Mouse (Mus musculus) left cerebral cortex, adult 2 months (tissue): ENCODE measurements around the gene Cers6. TPM values are rescaled to one million over a fixed set of nuclear protein-coding genes. Genes with fewer than 3 reads are reported as not detected.
A peak's percentile ranks its signal among the peaks of the same experiment; 100 is the strongest.

Source experiments
- DNase-seq, 2 experiments: peaks; one replicate each; pipeline ENCODE4 v3.0.0; 2021 to 2022; ENCODE audit warnings: low spot score in 2 of 2, mixed read lengths in 1 of 2; ENCODE audit errors: extremely low spot score in 1 of 2
- H3K27ac ChIP-seq: fragments of 200-600 bp; 2 replicates; pipeline ENCODE4 v1.8.1; 2022
- H3K4me3 ChIP-seq: fragments of 200-600 bp; 2 replicates; pipeline ENCODE4 v1.8.1; 2022
- CTCF ChIP-seq: fragments of 200-600 bp; IDR thresholded peaks from 2 replicates; pipeline ENCODE4 v1.8.1; 2022; ENCODE audit warnings: antibody characterized with exemption, mild to moderate bottlenecking, moderate library complexity
- intact Hi-C: fragments of 180-260 bp; cut with DNase I; formaldehyde crosslinking; loops from one replicate; pipeline ENCODE4 v1.15.1; 2025
- total RNA-seq, 2 experiments: library from RNA; stranded (reverse); gene quantifications; 2 replicates each; pipeline ENCODE4 v1.2.3; 2021

Gene Cers6
- total RNA-seq, 2 experiments from 2014 or later = 69.3 to 82.7 TPM

DNA sequence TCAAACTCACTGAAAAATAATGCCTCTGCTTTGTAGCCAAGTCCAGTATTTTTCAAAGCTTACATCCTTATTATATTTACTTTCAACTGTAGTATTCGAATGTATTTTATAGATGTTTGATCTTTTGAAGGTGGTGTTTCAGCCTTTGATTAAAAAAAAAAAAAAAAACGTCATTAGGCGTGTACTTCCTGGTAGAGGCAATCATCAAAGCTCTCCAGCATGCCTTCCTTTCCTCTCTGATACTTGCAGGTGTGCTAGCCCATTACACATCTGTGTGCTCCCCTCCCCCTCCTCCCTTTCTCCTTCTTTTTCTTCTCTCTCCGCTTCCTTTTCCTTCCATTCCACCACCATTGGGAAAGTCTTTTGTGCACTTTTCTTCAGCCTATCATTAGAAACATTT, 71.0 kb downstream of the Cers6 start:
- no peak overlapping the region for H3K4me3 ChIP-seq
- H3K27ac ChIP-seq = no peak overlapping the region
- intact Hi-C loops = no loop called here
- no peak for DNase-seq
- no peak for TF ChIP-seq CTCF

DNA sequence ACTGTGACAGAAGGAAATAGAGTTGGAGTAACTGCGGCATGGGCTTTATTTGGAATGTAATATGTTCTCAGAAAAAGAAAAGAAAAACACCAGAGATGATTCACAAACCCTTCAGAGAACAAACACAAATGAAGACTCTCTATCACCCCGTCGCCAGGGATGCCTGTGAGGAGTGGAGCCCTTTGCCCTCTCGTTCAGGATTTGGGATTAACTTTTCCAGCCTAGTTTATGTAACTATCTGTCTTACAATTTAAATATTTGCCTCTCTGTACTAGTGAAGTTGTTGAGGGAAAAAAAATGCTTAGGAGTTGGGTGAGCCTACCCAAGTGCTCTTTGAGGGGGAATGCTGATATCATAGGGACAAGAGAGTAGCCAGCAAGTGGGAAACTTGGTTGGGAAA, 71.4 kb downstream of the Cers6 start:
- Histone ChIP-seq H3K27ac (no peak overlapping the region), H3K4me3 (no peak overlapping the region)
- DNase-seq = no peak
- intact Hi-C loops = no loop called here
- TF ChIP-seq CTCF = no peak

DNA sequence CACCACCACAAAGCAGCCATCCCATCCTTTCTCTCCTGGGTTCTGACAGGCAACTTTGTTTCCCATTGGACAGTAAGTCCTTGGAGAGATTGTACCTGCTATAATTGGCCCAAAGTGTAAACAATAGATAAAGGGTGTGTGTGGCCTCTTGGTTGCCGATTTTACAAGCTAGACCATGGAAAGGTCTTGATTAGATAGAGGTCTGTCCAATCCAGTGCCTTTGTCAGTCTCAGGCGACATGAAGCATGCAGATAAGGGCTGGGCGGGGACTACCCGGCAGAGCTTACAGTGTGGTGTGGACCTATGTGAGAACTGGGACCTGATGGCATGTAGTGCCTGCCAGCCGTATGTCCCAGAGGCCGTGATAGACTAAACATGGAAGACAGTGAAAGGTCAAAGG, 73.4 kb downstream of the Cers6 start:
- H3K27ac ChIP-seq = peak overlapping the region; percentile 65
- TF ChIP-seq CTCF = no peak
- H3K4me3 ChIP-seq = no peak overlapping the region
- intact Hi-C loops = loop anchor here (5.0 kb wide), 1 partner anchor 72 kb away; the partner anchor contains the start of gene Cers6
- DNase-seq = no peak

DNA sequence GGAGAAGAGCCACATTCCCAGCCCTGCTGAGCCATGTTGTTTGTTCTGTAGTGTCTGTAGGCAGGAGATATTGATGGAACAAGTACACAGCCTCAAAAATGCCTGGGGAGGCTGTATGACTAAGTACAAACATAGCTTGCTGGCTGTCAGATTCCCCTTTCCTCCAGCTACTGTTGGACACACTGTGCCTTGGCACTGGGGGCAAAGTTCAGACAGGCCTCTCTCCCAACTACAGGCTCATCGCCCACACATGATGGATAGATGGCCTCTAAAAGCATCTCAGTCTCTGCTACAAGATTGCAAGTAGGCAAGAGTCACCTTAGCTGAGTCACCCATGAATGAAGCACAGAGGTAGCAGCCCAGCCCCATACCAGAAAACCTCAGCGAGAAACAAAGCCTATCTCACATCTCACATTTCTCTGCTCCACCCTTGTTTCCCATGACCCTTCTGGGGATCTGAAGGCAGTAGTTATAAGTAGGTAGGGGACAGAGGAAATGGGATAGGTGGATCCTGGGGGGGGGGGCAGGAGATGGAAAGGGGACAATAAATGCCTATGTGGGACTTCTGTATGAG, 74.6 kb downstream of the Cers6 start:
- TF ChIP-seq CTCF = no peak
- peak overlapping the region; percentile 65 for H3K27ac ChIP-seq
- intact Hi-C loops = loop anchor here (5.0 kb wide), 1 partner anchor 74 kb away; the partner anchor contains the start of gene Cers6
- H3K4me3 ChIP-seq = no peak overlapping the region
- no peak for DNase-seq

DNA sequence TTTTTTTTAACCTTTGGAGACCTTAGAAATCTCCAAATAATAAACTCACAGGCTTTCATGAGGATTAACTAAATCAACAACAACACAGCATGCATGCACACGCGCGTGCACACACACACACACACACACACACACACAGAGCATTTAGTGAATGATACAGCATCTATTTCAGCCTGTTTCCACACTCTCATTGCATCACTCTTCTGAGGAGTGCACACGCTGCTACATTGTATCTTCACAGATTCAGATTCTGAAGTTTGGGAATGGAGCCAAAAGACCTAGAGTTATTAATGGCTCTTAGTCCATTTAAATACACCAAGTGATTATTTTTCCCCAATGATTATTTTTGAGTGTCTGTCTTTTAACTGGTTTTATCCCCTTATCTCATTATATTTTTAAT, 75.5 kb downstream of the Cers6 start:
- no peak for DNase-seq
- Histone ChIP-seq H3K4me3 (no peak overlapping the region), H3K27ac (no peak overlapping the region; the same call in 1 of the 2 replicates)
- TF ChIP-seq CTCF = no peak
- intact Hi-C loops = loop anchor here (5.0 kb wide), 1 partner anchor 74 kb away; the partner anchor contains the start of gene Cers6

DNA sequence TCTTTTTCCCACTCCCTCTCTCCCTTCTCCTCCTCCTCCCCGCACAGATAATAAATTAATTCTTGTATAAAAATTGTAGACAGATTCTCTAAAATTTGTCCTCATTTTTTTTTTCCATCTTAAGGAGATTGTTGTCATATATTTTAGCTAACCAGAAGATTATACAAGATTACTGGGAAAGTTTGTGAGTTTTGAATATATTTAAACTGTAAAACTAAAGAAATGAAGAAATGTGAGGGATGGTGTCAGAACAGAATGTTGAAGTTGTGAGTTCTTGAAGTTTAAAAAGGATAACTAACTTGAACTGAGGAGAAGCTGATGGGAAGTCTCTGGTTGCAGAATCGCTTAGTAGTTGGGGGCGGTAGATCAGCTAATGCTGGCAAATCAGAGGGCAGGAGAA, 76.6 kb downstream of the Cers6 start:
- TF ChIP-seq CTCF = no peak
- no peak overlapping the region; the same call in 1 of the 2 replicates for H3K27ac ChIP-seq
- no peak for DNase-seq
- H3K4me3 ChIP-seq = no peak overlapping the region
- intact Hi-C loops = loop anchor here (5.0 kb wide), 1 partner anchor 76 kb away; the partner anchor contains the start of gene Cers6

DNA sequence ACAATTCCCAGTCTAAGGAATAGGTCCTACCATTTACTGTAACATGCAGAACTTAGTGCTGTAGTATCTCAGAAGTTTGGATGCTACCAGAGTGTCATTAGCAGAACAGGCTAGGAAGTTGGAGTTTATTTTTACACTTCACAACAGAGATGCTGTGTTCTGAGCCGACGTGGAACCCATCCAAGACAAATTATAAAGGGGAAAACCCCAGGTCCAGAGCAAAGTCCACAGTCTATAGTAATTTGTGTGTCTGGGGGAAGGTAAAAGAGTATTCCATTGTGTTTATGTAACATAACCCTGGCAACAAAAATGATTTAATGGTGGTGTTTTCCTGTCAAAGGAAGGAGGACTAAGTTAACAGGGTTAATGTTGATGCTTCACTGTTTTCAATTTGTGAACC, 83.7 kb downstream of the Cers6 start:
- no peak overlapping the region for H3K4me3 ChIP-seq
- DNase-seq = no peak
- no peak overlapping the region for H3K27ac ChIP-seq
- intact Hi-C loops = no loop called here
- no peak for TF ChIP-seq CTCF

DNA sequence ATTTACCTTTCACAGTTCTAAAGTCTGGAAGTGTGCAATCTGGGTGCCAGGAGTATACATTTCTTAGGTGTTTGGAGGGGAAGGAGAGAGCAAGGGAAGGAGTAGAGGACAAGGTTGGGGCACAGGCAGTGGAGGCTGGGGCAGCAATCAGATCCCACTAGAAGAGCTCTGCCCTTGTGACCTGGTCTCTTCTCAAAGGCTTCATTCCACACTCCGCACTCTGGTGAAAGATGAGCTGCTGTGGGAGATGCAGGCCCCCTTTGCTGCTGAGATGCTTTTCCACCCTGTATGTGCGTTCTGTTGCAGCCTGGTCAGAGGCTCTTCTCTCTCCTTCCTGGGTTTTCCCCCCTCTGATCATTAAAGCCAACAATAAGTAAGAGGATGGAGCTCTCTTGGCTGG, 84.7 kb downstream of the Cers6 start:
- TF ChIP-seq CTCF = no peak
- intact Hi-C loops = no loop called here
- no peak overlapping the region for H3K27ac ChIP-seq
- no peak for DNase-seq
- H3K4me3 ChIP-seq = no peak overlapping the region

DNA sequence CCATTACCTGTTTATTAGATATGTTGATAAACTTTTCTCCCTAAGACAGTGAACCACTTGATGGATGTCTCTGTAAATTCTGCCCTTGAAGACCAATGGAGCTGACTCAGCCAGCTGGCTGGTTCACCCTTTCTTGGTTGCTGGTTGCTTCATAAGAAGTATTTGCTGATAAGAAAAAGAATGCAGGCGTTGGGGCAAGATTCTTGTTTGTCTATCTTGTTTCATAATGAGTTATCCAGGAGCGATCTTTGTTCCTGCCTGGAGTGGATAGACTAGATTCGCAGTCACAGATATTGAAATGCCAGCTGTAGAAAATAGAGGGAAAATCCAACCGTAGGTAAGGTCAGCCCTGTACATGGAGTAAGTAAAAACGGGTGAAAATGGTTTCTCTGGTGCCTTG, 85.6 kb downstream of the Cers6 start:
- no peak for TF ChIP-seq CTCF
- no peak overlapping the region for H3K27ac ChIP-seq
- intact Hi-C loops = no loop called here
- DNase-seq = no peak
- no peak overlapping the region for H3K4me3 ChIP-seq

DNA sequence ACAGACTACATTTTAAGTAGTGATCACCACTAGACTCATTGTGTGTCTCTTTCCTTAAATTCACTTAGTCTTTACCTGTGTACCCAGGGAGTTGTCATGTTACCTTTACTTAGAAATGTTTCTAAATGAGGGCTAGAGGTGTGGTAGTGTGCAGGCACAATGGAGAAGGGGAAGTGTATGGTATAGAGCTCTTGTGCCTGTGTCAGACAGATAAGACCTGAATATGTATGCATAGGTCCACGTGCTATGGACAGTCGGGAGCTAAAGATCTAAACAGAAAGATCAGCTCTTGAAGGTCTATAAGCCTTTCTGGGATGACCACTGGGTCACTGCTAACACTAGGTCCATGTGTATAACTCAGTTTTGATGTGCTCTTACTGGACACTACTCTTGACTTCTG, 87.9 kb downstream of the Cers6 start:
- intact Hi-C loops = no loop called here
- Histone ChIP-seq H3K27ac (no peak overlapping the region), H3K4me3 (no peak overlapping the region)
- DNase-seq = no peak
- no peak for TF ChIP-seq CTCF

DNA sequence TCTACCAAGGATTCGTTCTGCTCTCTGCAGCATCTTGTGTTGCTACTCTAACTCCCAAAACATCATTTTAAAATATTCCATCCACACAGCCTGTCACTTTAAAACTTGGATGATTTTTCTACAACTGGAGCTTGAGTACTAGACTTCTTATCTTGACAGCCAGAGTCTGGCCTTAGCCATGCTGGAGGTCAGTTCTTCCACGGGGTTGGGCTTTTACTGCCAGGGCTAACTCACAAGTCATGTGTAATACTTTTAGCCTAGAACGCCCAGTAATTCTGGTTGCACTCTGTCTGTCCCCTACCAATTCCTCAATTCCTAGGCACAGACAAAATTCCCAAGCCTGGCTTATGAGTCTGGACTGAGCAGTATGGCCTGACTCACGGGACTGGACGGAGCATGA, 88.5 kb downstream of the Cers6 start:
- no peak overlapping the region for H3K4me3 ChIP-seq
- intact Hi-C loops = no loop called here
- DNase-seq = no peak
- no peak for TF ChIP-seq CTCF
- no peak overlapping the region for H3K27ac ChIP-seq

DNA sequence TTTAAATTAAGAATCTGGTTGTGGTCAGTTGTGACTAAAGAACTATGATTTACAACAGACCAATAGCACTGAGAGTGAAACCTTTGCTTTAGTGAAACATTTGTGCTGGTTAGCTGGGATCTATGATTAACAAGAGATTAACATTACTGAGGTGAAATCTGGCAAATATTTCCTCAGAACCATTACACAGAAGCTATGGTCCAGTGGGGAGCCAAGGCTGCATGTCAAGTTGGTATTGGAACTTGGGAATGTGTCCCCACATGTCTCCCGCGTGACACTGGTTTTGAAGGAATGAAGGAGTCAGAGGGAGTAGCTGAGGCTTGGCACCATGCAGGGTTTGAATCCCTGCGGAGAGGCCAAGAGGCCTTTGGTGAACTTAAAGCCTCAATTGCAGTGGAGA, 90.5 kb downstream of the Cers6 start:
- no peak for TF ChIP-seq CTCF
- H3K4me3 ChIP-seq = no peak overlapping the region
- intact Hi-C loops = no loop called here
- no peak overlapping the region for H3K27ac ChIP-seq
- no peak for DNase-seq

DNA sequence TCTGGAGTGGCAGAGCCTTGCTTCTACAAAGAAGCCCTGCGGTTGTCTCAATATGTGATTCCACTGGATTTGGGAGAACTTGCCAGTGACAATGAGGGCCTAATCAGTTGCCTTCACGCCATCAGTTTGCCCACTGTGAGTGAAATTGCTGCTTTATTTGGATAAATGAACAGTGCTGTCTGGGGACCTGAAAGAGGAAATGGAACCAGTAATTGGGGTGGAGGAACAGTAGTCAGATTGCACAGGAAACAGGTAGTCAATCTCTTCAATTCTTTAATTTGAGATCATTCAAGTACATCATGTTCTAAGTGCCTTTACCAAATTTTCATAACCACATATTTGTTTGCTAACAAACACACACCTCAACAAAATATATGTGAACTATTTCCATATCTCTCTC, 92.4 kb downstream of the Cers6 start:
- no peak overlapping the region for H3K4me3 ChIP-seq
- H3K27ac ChIP-seq = no peak overlapping the region
- no peak for TF ChIP-seq CTCF
- DNase-seq = no peak
- intact Hi-C loops = no loop called here
